Mouse (Mus musculus): ENCODE results near the gene Hcn2. TPM values are rescaled to one million over a fixed set of nuclear protein-coding genes. Genes with fewer than 3 reads are reported as not detected.

Gene Hcn2
- total RNA-seq, 2 experiments from 2014 or later: not detected

Other genes with a start within 250 kb of the Hcn2 start
- not detected in 2 replicates for gene Vmn2r83, start 247.9 kb upstream of the Hcn2 start, total RNA-seq (2015; ENCODE audit: low replicate concordance)
- gene Vmn2r83, start 247.9 kb upstream of the Hcn2 start, total RNA-seq (2017; ENCODE audit: low replicate concordance): not detected in 2 replicates
- 2.1 and 7.1 TPM in 2 replicates for gene Plpp2, start 182.8 kb upstream of the Hcn2 start, total RNA-seq (2015; ENCODE audit: low replicate concordance)
- gene Plpp2, start 182.8 kb upstream of the Hcn2 start, total RNA-seq (2017; ENCODE audit: low replicate concordance): 0.43 TPM in 1 of 2 replicates, not detected in the other
- gene Mier2, start 161.4 kb upstream of the Hcn2 start, total RNA-seq (2015; ENCODE audit: low replicate concordance): 1.5 TPM in 1 of 2 replicates, not detected in the other
- 1.9 TPM in 1 of 2 replicates, not detected in the other for gene Mier2, start 161.4 kb upstream of the Hcn2 start, total RNA-seq (2017; ENCODE audit: low replicate concordance)
- not detected in 2 replicates for gene Theg, start 129.3 kb upstream of the Hcn2 start, total RNA-seq (2015; ENCODE audit: low replicate concordance)
- not detected in 2 replicates for gene Theg, start 129.3 kb upstream of the Hcn2 start, total RNA-seq (2017; ENCODE audit: low replicate concordance)
- gene C2cd4c, start 102.6 kb upstream of the Hcn2 start, total RNA-seq (2015; ENCODE audit: low replicate concordance): not detected in 2 replicates
- gene C2cd4c, start 102.6 kb upstream of the Hcn2 start, total RNA-seq (2017; ENCODE audit: low replicate concordance): not detected in 2 replicates
- not detected in 2 replicates for gene Shc2, start 78.7 kb upstream of the Hcn2 start, total RNA-seq (2015; ENCODE audit: low replicate concordance)
- not detected in 2 replicates for gene Shc2, start 78.7 kb upstream of the Hcn2 start, total RNA-seq (2017; ENCODE audit: low replicate concordance)
- not detected in 2 replicates for gene Odf3l2, start 70.9 kb upstream of the Hcn2 start, total RNA-seq (2015; ENCODE audit: low replicate concordance)
- not detected in 2 replicates for gene Odf3l2, start 70.9 kb upstream of the Hcn2 start, total RNA-seq (2017; ENCODE audit: low replicate concordance)
- gene Madcam1, start 52.1 kb upstream of the Hcn2 start, total RNA-seq (2015; ENCODE audit: low replicate concordance): not detected in 2 replicates
- gene Madcam1, start 52.1 kb upstream of the Hcn2 start, total RNA-seq (2017; ENCODE audit: low replicate concordance): 0.84 TPM in 1 of 2 replicates, not detected in the other
- gene Tpgs1, start 47.3 kb upstream of the Hcn2 start, total RNA-seq (2015; ENCODE audit: low replicate concordance): 2.9 and 6.3 TPM in 2 replicates
- 0.56 and 0.68 TPM in 2 replicates for gene Tpgs1, start 47.3 kb upstream of the Hcn2 start, total RNA-seq (2017; ENCODE audit: low replicate concordance)
- 20.5 and 25.9 TPM in 2 replicates for gene Cdc34, start 34.4 kb upstream of the Hcn2 start, total RNA-seq (2015; ENCODE audit: low replicate concordance)
- gene Cdc34, start 34.4 kb upstream of the Hcn2 start, total RNA-seq (2017; ENCODE audit: low replicate concordance): 36.7 and 46.1 TPM in 2 replicates
- gene Gzmm, start 27.6 kb upstream of the Hcn2 start, total RNA-seq (2015; ENCODE audit: low replicate concordance): not detected in 2 replicates
- 1.7 TPM in 1 of 2 replicates, not detected in the other for gene Gzmm, start 27.6 kb upstream of the Hcn2 start, total RNA-seq (2017; ENCODE audit: low replicate concordance)
- gene Bsg, start 12.1 kb upstream of the Hcn2 start, total RNA-seq (2015; ENCODE audit: low replicate concordance): 913 and 945 TPM in 2 replicates
- 805 and 888 TPM in 2 replicates for gene Bsg, start 12.1 kb upstream of the Hcn2 start, total RNA-seq (2017; ENCODE audit: low replicate concordance)
- 3.6 and 4.8 TPM in 2 replicates for gene Polrmt, start 29.9 kb downstream of the Hcn2 start, total RNA-seq (2015; ENCODE audit: low replicate concordance)
- 1.1 and 5.0 TPM in 2 replicates for gene Polrmt, start 29.9 kb downstream of the Hcn2 start, total RNA-seq (2017; ENCODE audit: low replicate concordance)
- not detected in 2 replicates for gene Fgf22, start 38.4 kb downstream of the Hcn2 start, total RNA-seq (2015; ENCODE audit: low replicate concordance)
- 0.26 TPM in 1 of 2 replicates, not detected in the other for gene Fgf22, start 38.4 kb downstream of the Hcn2 start, total RNA-seq (2017; ENCODE audit: low replicate concordance)
- 11.3 and 12.1 TPM in 2 replicates for gene Rnf126, start 50.3 kb downstream of the Hcn2 start, total RNA-seq (2015; ENCODE audit: low replicate concordance)
- gene Rnf126, start 50.3 kb downstream of the Hcn2 start, total RNA-seq (2017; ENCODE audit: low replicate concordance): 2.6 and 10.7 TPM in 2 replicates
- gene Fstl3, start 60.6 kb downstream of the Hcn2 start, total RNA-seq (2015; ENCODE audit: low replicate concordance): 1.7 and 5.8 TPM in 2 replicates
- not detected in 2 replicates for gene Fstl3, start 60.6 kb downstream of the Hcn2 start, total RNA-seq (2017; ENCODE audit: low replicate concordance)
- gene Prss57, start 74.3 kb downstream of the Hcn2 start, total RNA-seq (2015; ENCODE audit: low replicate concordance): 30.5 and 45.0 TPM in 2 replicates
- gene Prss57, start 74.3 kb downstream of the Hcn2 start, total RNA-seq (2017; ENCODE audit: low replicate concordance): 6.8 and 14.3 TPM in 2 replicates
- gene Palm, start 76.9 kb downstream of the Hcn2 start, total RNA-seq (2015; ENCODE audit: low replicate concordance): 9.4 and 12.5 TPM in 2 replicates
- 4.5 and 10.0 TPM in 2 replicates for gene Palm, start 76.9 kb downstream of the Hcn2 start, total RNA-seq (2017; ENCODE audit: low replicate concordance)
- gene Misp, start 104.4 kb downstream of the Hcn2 start, total RNA-seq (2015; ENCODE audit: low replicate concordance): not detected in 2 replicates
- gene Misp, start 104.4 kb downstream of the Hcn2 start, total RNA-seq (2017; ENCODE audit: low replicate concordance): not detected in 2 replicates
- gene Ptbp1, start 137.8 kb downstream of the Hcn2 start, total RNA-seq (2015; ENCODE audit: low replicate concordance): 45.2 and 66.7 TPM in 2 replicates
- 38.2 and 53.2 TPM in 2 replicates for gene Ptbp1, start 137.8 kb downstream of the Hcn2 start, total RNA-seq (2017; ENCODE audit: low replicate concordance)
- gene Prtn3, start 157.8 kb downstream of the Hcn2 start, total RNA-seq (2015; ENCODE audit: low replicate concordance): 420 and 449 TPM in 2 replicates
- gene Prtn3, start 157.8 kb downstream of the Hcn2 start, total RNA-seq (2017; ENCODE audit: low replicate concordance): 114 and 118 TPM in 2 replicates
- 2.1 and 3.1 TPM in 2 replicates for gene Plppr3, start 158.0 kb downstream of the Hcn2 start, total RNA-seq (2015; ENCODE audit: low replicate concordance)
- 4.9 and 6.8 TPM in 2 replicates for gene Plppr3, start 158.0 kb downstream of the Hcn2 start, total RNA-seq (2017; ENCODE audit: low replicate concordance)
- 996 and 1,031 TPM in 2 replicates for gene Elane, start 169.6 kb downstream of the Hcn2 start, total RNA-seq (2015; ENCODE audit: low replicate concordance)
- gene Elane, start 169.6 kb downstream of the Hcn2 start, total RNA-seq (2017; ENCODE audit: low replicate concordance): 253 and 405 TPM in 2 replicates
- gene Cfd, start 174.2 kb downstream of the Hcn2 start, total RNA-seq (2015; ENCODE audit: low replicate concordance): not detected in 2 replicates
- gene Cfd, start 174.2 kb downstream of the Hcn2 start, total RNA-seq (2017; ENCODE audit: low replicate concordance): not detected in 2 replicates
- gene Med16, start 192.3 kb downstream of the Hcn2 start, total RNA-seq (2015; ENCODE audit: low replicate concordance): 5.9 and 11.3 TPM in 2 replicates
- 4.7 and 9.1 TPM in 2 replicates for gene Med16, start 192.3 kb downstream of the Hcn2 start, total RNA-seq (2017; ENCODE audit: low replicate concordance)
- gene Gm26602, start 194.2 kb downstream of the Hcn2 start, total RNA-seq (2015; ENCODE audit: low replicate concordance): not detected in 2 replicates
- not detected in 2 replicates for gene Gm26602, start 194.2 kb downstream of the Hcn2 start, total RNA-seq (2017; ENCODE audit: low replicate concordance)
- not detected in 2 replicates for gene Kiss1r, start 200.3 kb downstream of the Hcn2 start, total RNA-seq (2015; ENCODE audit: low replicate concordance)
- 0.14 TPM in 1 of 2 replicates, not detected in the other for gene Kiss1r, start 200.3 kb downstream of the Hcn2 start, total RNA-seq (2017; ENCODE audit: low replicate concordance)
- 42.8 and 46.1 TPM in 2 replicates for gene R3hdm4, start 204.6 kb downstream of the Hcn2 start, total RNA-seq (2015; ENCODE audit: low replicate concordance)
- 25.0 and 28.3 TPM in 2 replicates for gene R3hdm4, start 204.6 kb downstream of the Hcn2 start, total RNA-seq (2017; ENCODE audit: low replicate concordance)
- gene Arid3a, start 210.4 kb downstream of the Hcn2 start, total RNA-seq (2015; ENCODE audit: low replicate concordance): 6.3 and 8.8 TPM in 2 replicates
- 10.5 and 14.7 TPM in 2 replicates for gene Arid3a, start 210.4 kb downstream of the Hcn2 start, total RNA-seq (2017; ENCODE audit: low replicate concordance)
- gene Wdr18, start 243.5 kb downstream of the Hcn2 start, total RNA-seq (2015; ENCODE audit: low replicate concordance): 4.0 and 7.5 TPM in 2 replicates
- 2.5 and 14.2 TPM in 2 replicates for gene Wdr18, start 243.5 kb downstream of the Hcn2 start, total RNA-seq (2017; ENCODE audit: low replicate concordance)

Data from erythroblast, adult 5-6 weeks (primary cell).